Mouse (Mus musculus) stomach, postnatal 0 days (tissue): ENCODE measurements at regions not wholly inside any gene's neighbourhood (a gene's known extent, or its start where the extent isn't known, plus 50 kb on each side); places are given as distances from the start of the nearest gene placed in this dataset.
"Not testable (repeated sequence)": the region's sequence is repeated elsewhere in the genome, so short reads cannot be mapped to it uniquely, and the experiment has no call there.

Experiments
- CTCF ChIP-seq: IDR thresholded peaks from 2 replicates; pipeline ENCODE4 v1.5.1; 2016; ENCODE audit warnings: antibody characterized with exemption, low read depth, mild to moderate bottlenecking, moderate library complexity
- EP300 ChIP-seq: optimal IDR thresholded peaks from 2 replicates; pipeline ENCODE3; 2016; ENCODE audit warnings: antibody characterized with exemption

DNA sequence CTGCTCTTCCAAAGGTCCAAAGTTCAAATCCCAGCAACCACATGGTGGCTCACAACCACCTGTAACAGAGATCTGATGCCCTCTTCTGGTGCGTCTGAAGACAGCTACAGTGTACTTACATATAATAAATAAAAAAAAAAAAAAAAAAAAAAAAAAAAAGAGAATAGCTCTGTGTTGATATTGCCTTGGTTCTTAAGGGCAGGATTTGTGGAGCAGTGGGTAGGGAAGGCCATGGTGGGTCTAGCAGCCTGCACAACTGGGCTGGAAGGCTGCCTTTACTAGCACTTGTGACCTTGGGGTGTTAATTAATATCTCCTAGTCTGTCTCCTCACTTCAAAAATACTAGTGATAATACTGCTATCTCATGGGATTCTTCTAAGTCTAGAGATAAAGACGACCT, 147.7 kb downstream of the Phlda1 start:
- TF ChIP-seq CTCF, EP300: not testable (repeated sequence)
